Mouse (Mus musculus): Measurements from ENCODE around the gene Hsf3. TPM values are rescaled to one million over a fixed set of nuclear protein-coding genes. Genes with fewer than 3 reads are reported as not detected.
"Not testable (repeated sequence)": the region's sequence is repeated elsewhere in the genome, so short reads cannot be mapped to it uniquely, and the experiment has no call there.

Gene Hsf3
- 0.04 and 0.06 TPM in 2 replicates for polyA plus RNA-seq (2015; fragmentation: Nextera tagmentation; extraction: Ambion mirVana)

DNA sequence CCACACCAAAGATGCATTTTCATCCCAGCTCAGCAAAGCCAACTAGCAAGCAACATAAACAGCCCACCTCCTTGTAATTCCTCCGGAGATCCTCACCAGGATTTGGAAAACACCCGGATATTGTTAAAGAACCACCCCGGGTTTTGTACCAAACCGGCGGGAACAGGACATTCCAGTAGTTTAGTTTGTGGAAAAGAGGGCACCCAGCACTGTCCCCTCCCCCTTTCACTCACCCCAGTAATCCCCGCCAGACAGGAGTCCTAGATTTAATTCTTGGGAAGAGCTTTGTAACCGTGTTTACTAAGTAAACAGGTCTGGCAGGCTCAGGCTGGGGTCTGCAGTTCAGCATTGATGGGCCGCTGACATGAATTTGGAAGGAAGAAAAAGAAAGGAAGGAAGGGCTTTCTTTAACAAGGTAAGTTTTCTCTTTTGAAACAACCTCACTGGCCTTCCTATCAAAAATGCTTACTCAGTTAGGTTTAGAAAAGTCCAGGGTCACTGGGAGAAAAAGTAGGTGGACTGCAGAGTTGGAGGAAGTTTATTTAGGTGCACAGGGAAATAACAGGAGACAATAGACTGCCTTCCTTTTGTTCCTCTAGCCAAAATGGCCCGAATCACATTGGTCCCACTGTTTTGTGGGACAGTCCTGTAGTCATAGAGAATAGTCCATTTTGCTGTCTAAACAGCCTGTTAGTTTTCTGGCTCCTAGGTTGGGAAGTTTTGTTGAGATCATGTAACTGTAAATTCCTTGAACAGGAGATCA is at the start of gene Hsf3:
Gene Hsf3, minus strand, starts transcription at position 94 of the 763 bp plus-strand sequence.
- WGBS, result 23% methylated on average over 9 of the region's 9 CpGs
- Histone ChIP-seq H3K9ac (ENCODE audit: low read length) (peak within 1 kb of the TSS; percentile 47; the same call in 1 of the 2 replicates), H3K27ac (replicated peaks) (no peak within 1 kb of the TSS)

DNA sequence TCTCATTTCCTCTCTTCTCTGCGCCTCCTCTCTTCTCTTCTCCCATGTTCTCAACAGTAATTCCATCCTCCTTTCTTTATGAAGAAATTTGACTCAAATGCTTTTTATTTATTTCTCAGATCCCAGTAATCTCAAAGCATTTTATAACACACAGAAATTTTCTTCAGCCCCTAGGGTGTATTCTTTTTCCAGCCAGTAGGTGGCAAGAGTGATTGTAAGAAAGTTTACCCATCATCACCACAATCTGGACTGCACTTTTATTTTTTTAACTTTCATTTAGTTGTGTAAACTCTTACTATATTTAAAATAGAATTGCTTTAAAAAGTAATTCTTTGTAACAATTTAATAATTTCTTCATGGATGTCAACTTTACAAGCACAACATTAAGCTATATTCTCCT is 45.5 kb upstream of the Hsf3 start:
- ATAC-seq (ENCODE audit: low FRiP score, low TSS enrichment) (no peak), DNase-seq (ENCODE audit: low spot score) (no peak)
- no peaks in the 10 kb centered on the region for H3K27me3 ChIP-seq (ENCODE audit: control insufficient read depth, insufficient read depth, low read length)
- H3K4me3 ChIP-seq (ENCODE audit: low read depth, low read length), result no peak overlapping the region
- WGBS, result 58% methylated on average over 1 of the region's 1 CpGs
- no peak overlapping the region for H3K9ac ChIP-seq (ENCODE audit: low read length)
- H3K4me1 ChIP-seq (replicated peaks; ENCODE audit: control insufficient read depth, insufficient read depth), result no peaks in the 10 kb centered on the region
- no peaks in the 10 kb centered on the region for H3K36me3 ChIP-seq (ENCODE audit: control insufficient read depth, insufficient read depth, low read length)
- no peak overlapping the region for H3K4me2 ChIP-seq (replicated peaks; ENCODE audit: low read depth)
- H3K27ac ChIP-seq (replicated peaks), result no peak overlapping the region
- H3K9me3 ChIP-seq (ENCODE audit: control insufficient read depth, low read length), result no peaks in the 10 kb centered on the region
- TF ChIP-seq EP300 (optimal IDR thresholded peaks at IDR 0.05), result no peak
- TF ChIP-seq CTCF (IDR thresholded peaks at IDR 0.05; ENCODE audit: low read depth), result peak; percentile 55

More for the DNA sequence above, at the start of gene Hsf3:
- peak; percentile 14 for DNase-seq (ENCODE audit: low spot score)
- Histone ChIP-seq H3K4me1 (replicated peaks; ENCODE audit: control insufficient read depth, insufficient read depth) (no peaks in the 10 kb centered on the region), H3K4me2 (replicated peaks; ENCODE audit: low read depth) (peak within 1 kb of the TSS; percentile 23), H3K4me3 (ENCODE audit: low read depth, low read length) (peak within 1 kb of the TSS; percentile 22), H3K27me3 (ENCODE audit: control insufficient read depth, insufficient read depth, low read length) (no peaks in the 10 kb centered on the region), H3K9me3 (ENCODE audit: control insufficient read depth, low read length) (no peaks in the 10 kb centered on the region), H3K36me3 (ENCODE audit: control insufficient read depth, insufficient read depth, low read length) (no peaks in the 10 kb centered on the region)
- ATAC-seq (ENCODE audit: low FRiP score, low TSS enrichment), result no peak
- TF ChIP-seq CTCF (IDR thresholded peaks at IDR 0.05; ENCODE audit: low read depth), result no peak
- no peak for TF ChIP-seq EP300 (optimal IDR thresholded peaks at IDR 0.05)

DNA sequence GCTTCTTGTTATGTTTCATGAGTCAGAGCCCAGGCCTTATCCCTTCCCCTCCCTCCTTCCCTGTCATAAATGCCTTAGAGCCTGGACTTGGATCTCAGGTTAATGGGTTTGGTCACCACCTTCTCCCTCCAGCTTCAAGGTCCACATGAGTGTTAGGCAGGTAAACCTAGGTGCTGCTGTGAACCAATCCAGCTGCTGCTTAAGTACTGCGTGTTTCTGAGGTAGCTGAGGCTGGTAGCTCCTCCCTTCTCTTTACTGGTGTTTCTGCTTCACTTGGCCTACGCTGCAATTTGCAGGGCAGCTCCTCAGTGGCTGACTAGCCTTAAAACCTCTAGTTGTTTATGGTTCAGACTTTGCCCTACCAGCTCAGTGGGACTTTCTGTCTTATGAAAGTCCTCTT is 945 bp downstream of the Hsf3 start, which contains the start of gene Heph:
Gene Heph, plus strand, starts transcription at position 211 of the 400 bp plus-strand sequence.
- peak; percentile 13 for DNase-seq (ENCODE audit: low spot score)

GRCm38 (mm10) chrX:96419383-96419782 is 36.7 kb downstream of the Hsf3 start:
- Histone ChIP-seq H3K27me3 (ENCODE audit: control insufficient read depth, insufficient read depth, low read length) (no peaks in the 10 kb centered on the region), H3K9ac (ENCODE audit: low read length) (no peak overlapping the region), H3K4me3 (ENCODE audit: low read depth, low read length) (no peak overlapping the region), H3K4me1 (replicated peaks; ENCODE audit: control insufficient read depth, insufficient read depth) (no peaks in the 10 kb centered on the region), H3K4me2 (replicated peaks; ENCODE audit: low read depth) (no peak overlapping the region), H3K9me3 (ENCODE audit: control insufficient read depth, low read length) (no peaks in the 10 kb centered on the region), H3K36me3 (ENCODE audit: control insufficient read depth, insufficient read depth, low read length) (no peaks in the 10 kb centered on the region), H3K27ac (replicated peaks) (no peak overlapping the region)
- TF ChIP-seq EP300 (optimal IDR thresholded peaks at IDR 0.05), result no peak
- no peak for TF ChIP-seq CTCF (IDR thresholded peaks at IDR 0.05; ENCODE audit: low read depth)
- ATAC-seq (ENCODE audit: low FRiP score, low TSS enrichment) (no peak), DNase-seq (ENCODE audit: low spot score) (no peak)

More for the DNA sequence above, 945 bp downstream of the Hsf3 start, which contains the start of gene Heph:
- Histone ChIP-seq H3K27me3 (ENCODE audit: control insufficient read depth, insufficient read depth, low read length) (no peaks in the 10 kb centered on the region), H3K4me1 (replicated peaks; ENCODE audit: control insufficient read depth, insufficient read depth) (no peaks in the 10 kb centered on the region), H3K4me2 (replicated peaks; ENCODE audit: low read depth) (peak within 1 kb of the TSS; percentile 23), H3K9me3 (ENCODE audit: control insufficient read depth, low read length) (no peaks in the 10 kb centered on the region), H3K4me3 (ENCODE audit: low read depth, low read length) (peak within 1 kb of the TSS; percentile 22), H3K9ac (ENCODE audit: low read length) (no peak within 1 kb of the TSS), H3K36me3 (ENCODE audit: control insufficient read depth, insufficient read depth, low read length) (no peaks in the 10 kb centered on the region), H3K27ac (replicated peaks) (no peak within 1 kb of the TSS)
- TF ChIP-seq CTCF (IDR thresholded peaks at IDR 0.05; ENCODE audit: low read depth) (no peak), EP300 (optimal IDR thresholded peaks at IDR 0.05) (no peak)
- 54% methylated on average over 2 of the region's 2 CpGs for WGBS
- peak; percentile 93 for ATAC-seq (ENCODE audit: low FRiP score, low TSS enrichment)

GRCm38 (mm10) chrX:96417733-96418132 is 38.4 kb downstream of the Hsf3 start:
- no peaks in the 10 kb centered on the region for H3K4me1 ChIP-seq (replicated peaks; ENCODE audit: control insufficient read depth, insufficient read depth)
- no peak for DNase-seq (ENCODE audit: low spot score)
- no peaks in the 10 kb centered on the region for H3K27me3 ChIP-seq (ENCODE audit: control insufficient read depth, insufficient read depth, low read length)
- H3K9ac ChIP-seq (ENCODE audit: low read length), result no peak overlapping the region
- H3K4me3 ChIP-seq (ENCODE audit: low read depth, low read length), result no peak overlapping the region
- H3K27ac ChIP-seq (replicated peaks), result no peak overlapping the region
- no peak for ATAC-seq (ENCODE audit: low FRiP score, low TSS enrichment)
- H3K9me3 ChIP-seq (ENCODE audit: control insufficient read depth, low read length), result no peaks in the 10 kb centered on the region
- H3K36me3 ChIP-seq (ENCODE audit: control insufficient read depth, insufficient read depth, low read length), result no peaks in the 10 kb centered on the region
- WGBS, result 30% methylated on average over 1 of the region's 1 CpGs
- no peak for TF ChIP-seq CTCF (IDR thresholded peaks at IDR 0.05; ENCODE audit: low read depth)
- TF ChIP-seq EP300 (optimal IDR thresholded peaks at IDR 0.05), result no peak
- no peak overlapping the region for H3K4me2 ChIP-seq (replicated peaks; ENCODE audit: low read depth)

DNA sequence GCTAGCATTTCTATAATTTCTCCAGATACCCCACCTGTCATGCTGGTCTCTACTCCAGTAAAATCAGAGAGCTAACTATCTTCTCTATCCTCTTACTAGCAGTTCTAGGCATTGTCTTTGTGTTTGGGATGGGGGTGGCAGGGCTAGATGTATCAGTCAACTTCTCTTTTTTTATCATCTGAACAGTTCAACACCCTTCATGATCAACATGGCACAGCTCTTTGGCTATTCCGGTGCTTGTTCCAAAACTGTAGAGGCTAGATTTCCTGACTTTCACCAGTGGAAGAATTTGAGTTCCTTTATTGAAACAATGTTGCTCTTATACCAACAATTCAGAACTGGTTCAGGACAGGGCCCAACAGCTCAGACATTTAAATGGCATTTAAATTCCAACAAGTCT is 39.1 kb downstream of the Hsf3 start:
- TF ChIP-seq CTCF (IDR thresholded peaks at IDR 0.05; ENCODE audit: low read depth) (no peak), EP300 (optimal IDR thresholded peaks at IDR 0.05) (no peak)
- no peak for DNase-seq (ENCODE audit: low spot score)
- no peaks in the 10 kb centered on the region for H3K36me3 ChIP-seq (ENCODE audit: control insufficient read depth, insufficient read depth, low read length)
- no peaks in the 10 kb centered on the region for H3K9me3 ChIP-seq (ENCODE audit: control insufficient read depth, low read length)
- H3K9ac ChIP-seq (ENCODE audit: low read length), result no peak overlapping the region
- H3K27me3 ChIP-seq (ENCODE audit: control insufficient read depth, insufficient read depth, low read length), result no peaks in the 10 kb centered on the region
- H3K27ac ChIP-seq (replicated peaks), result no peak overlapping the region
- WGBS, result 97% methylated on average over 1 of the region's 1 CpGs
- no peak overlapping the region for H3K4me2 ChIP-seq (replicated peaks; ENCODE audit: low read depth)
- no peaks in the 10 kb centered on the region for H3K4me1 ChIP-seq (replicated peaks; ENCODE audit: control insufficient read depth, insufficient read depth)
- no peak overlapping the region for H3K4me3 ChIP-seq (ENCODE audit: low read depth, low read length)
- ATAC-seq (ENCODE audit: low FRiP score, low TSS enrichment), result no peak

DNA sequence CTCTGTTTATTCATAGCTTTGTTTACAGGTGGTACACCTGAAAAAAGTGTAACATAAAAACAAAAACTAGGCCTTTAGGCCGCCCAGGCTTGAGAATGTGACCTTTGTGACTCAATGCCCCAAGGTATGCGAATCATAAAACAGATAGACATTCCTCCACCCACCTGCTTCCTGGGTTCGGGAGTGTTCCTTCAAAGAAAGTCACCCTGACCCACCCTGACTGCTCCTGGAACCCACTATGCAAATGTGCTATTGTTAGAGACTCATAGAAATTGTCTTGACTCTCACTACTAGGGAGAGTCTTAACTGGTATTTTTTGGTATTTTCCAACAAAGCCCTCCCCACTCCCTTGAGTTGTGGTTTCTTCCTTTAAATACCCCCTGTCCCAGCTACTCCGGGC is 40.7 kb downstream of the Hsf3 start:
- ATAC-seq (ENCODE audit: low FRiP score, low TSS enrichment); H3K9ac ChIP-seq (ENCODE audit: low read length); H3K27ac ChIP-seq (replicated peaks); H3K9me3 ChIP-seq (ENCODE audit: control insufficient read depth, low read length); H3K4me2 ChIP-seq (replicated peaks; ENCODE audit: low read depth); H3K4me3 ChIP-seq (ENCODE audit: low read depth, low read length); DNase-seq (ENCODE audit: low spot score); H3K36me3 ChIP-seq (ENCODE audit: control insufficient read depth, insufficient read depth, low read length); H3K27me3 ChIP-seq (ENCODE audit: control insufficient read depth, insufficient read depth, low read length); H3K4me1 ChIP-seq (replicated peaks; ENCODE audit: control insufficient read depth, insufficient read depth): not testable (repeated sequence)
- WGBS, result 74% methylated on average over 4 of the region's 4 CpGs

All from stomach, postnatal 0 days (tissue).